Mouse (Mus musculus) brain, embryonic 14.5 days (tissue): ENCODE data around the gene Trpm1.

Source experiments
- CTCF ChIP-seq: fragments of 200-500 bp; IDR thresholded peaks from 2 replicates; pipeline ENCODE4 v1.5.1; 2012; ENCODE audit warnings: inconsistent platforms, mild to moderate bottlenecking, moderate library complexity, borderline replicate concordance; ENCODE audit not compliant: insufficient read depth, insufficient read length; ENCODE audit errors: extremely low read depth
- POLR2A ChIP-seq: fragments of 200-500 bp; IDR thresholded peaks from 2 replicates; pipeline ENCODE4 v1.6.1; 2012; ENCODE audit warnings: mild to moderate bottlenecking, inconsistent platforms, borderline replicate concordance; ENCODE audit not compliant: poor library complexity, insufficient read depth, insufficient read length, severe bottlenecking; ENCODE audit errors: extremely low read depth

DNA sequence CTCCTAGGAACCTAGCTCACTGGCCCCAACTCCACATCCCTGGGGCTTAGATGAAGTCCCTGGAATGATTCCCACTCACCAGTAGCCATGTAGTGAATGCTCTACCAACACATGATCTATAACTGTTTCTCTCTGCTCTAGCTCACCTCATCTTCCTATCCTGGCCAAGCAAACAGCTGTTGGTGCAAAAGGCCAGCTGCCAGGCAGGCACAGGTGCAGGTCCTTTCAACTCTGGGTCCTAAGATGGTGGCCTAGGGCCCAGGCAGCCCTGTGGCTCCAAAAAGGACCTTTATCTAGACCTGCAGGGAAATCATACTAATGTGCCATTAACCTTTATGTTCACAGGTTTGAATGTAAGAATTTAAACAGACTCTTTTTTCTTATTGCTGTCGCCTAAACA, 10.3 kb downstream of the Trpm1 start:
- no peak for TF ChIP-seq CTCF
- no peak for TF ChIP-seq POLR2A
